Mouse (Mus musculus) kidney, embryonic 15.5 days (tissue): ENCODE measurements at regions not wholly inside any gene's neighbourhood (a gene's known extent, or its start where the extent isn't known, plus 50 kb on each side); places are given as distances from the start of the nearest gene placed in this dataset.

Source experiments
- ATAC-seq: fragments of 200-750 bp; cut with Nextera tagmentation; replicated peaks from 2 replicates; pipeline ENCODE4 v1.8.0; 2017; ENCODE audit warnings: moderate TSS enrichment; ENCODE audit not compliant: low FRiP score
- H3K27ac ChIP-seq: fragments of 300-500 bp; sonication (generic); 2 replicates; pipeline ENCODE4 v1.5.1; 2015; ENCODE audit warnings: mild to moderate bottlenecking, inconsistent platforms
- H3K27me3 ChIP-seq: fragments of 300-500 bp; sonication (generic); 2 replicates; pipeline ENCODE4 v1.6.1; 2015; ENCODE audit warnings: inconsistent platforms
- H3K36me3 ChIP-seq: fragments of 300-500 bp; sonication (generic); 2 replicates; pipeline ENCODE4 v1.6.1; 2015; ENCODE audit warnings: inconsistent platforms
- H3K4me1 ChIP-seq: fragments of 300-500 bp; sonication (generic); 2 replicates; pipeline ENCODE4 v1.6.1; 2015; ENCODE audit warnings: inconsistent platforms
- H3K4me2 ChIP-seq: fragments of 300-500 bp; sonication (generic); 2 replicates; pipeline ENCODE4 v1.6.1; 2015; ENCODE audit warnings: moderate library complexity, mild to moderate bottlenecking, inconsistent platforms
- H3K4me3 ChIP-seq: fragments of 300-500 bp; sonication (generic); replicated peaks from 2 replicates; pipeline ENCODE4 v1.5.1; 2015; ENCODE audit warnings: mild to moderate bottlenecking, inconsistent platforms
- H3K9ac ChIP-seq: fragments of 300-500 bp; sonication (generic); 2 replicates; pipeline ENCODE4 v1.6.1; 2015; ENCODE audit warnings: mild to moderate bottlenecking, inconsistent platforms
- H3K9me3 ChIP-seq: fragments of 300-500 bp; sonication (generic); replicated peaks from 2 replicates; pipeline ENCODE4 v1.6.1; 2016; ENCODE audit warnings: inconsistent platforms
- WGBS: fragments of 180-500 bp; shearing (Covaris S2); methylation state at CpG from one replicate; pipeline ENCODE4 v1.1.7; 2015; ENCODE audit warnings: mixed read lengths; 5-methylcytosine and 5-hydroxymethylcytosine counted together

DNA sequence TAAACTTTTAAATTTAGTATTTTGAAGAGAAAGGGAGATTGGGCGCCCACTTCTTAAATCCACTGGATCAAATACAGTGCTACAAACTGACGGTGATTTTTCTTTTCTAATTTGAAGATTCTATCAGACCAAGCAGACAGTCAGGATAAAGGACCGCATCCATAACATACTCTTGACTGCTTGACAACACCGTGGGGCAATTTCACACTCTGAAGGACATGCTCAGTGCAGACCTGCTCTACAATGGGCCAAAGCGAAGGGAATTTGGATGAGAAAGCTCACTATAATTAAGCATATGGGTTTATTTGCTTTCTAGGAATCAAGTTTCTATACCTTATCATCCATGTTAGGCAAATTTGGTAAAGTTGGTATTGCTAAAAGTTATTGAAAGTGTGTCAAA is 801.3 kb downstream of the Nr4a2 start:
- Histone ChIP-seq H3K4me1 (no peaks in the 10 kb centered on the region), H3K4me2 (no peak overlapping the region), H3K9me3 (no peaks in the 10 kb centered on the region), H3K9ac (no peak overlapping the region), H3K4me3 (no peak overlapping the region), H3K27ac (no peak overlapping the region), H3K27me3 (no peaks in the 10 kb centered on the region), H3K36me3 (no peaks in the 10 kb centered on the region)
- WGBS = 84% methylated on average over 5 of the region's 5 CpGs
- ATAC-seq = no peak

- Histone ChIP-seq H3K9me3 (no peaks in the 10 kb centered on the region), H3K27me3 (no peaks in the 10 kb centered on the region), H3K4me2 (no peak overlapping the region), H3K9ac (no peak overlapping the region), H3K4me3 (no peak overlapping the region), H3K4me1 (no peaks in the 10 kb centered on the region), H3K36me3 (no peaks in the 10 kb centered on the region), H3K27ac (no peak overlapping the region)
- 71% methylated on average over 7 of the region's 7 CpGs for WGBS
- no peak for ATAC-seq
Observed at GRCm38 (mm10) chr2:56335974-56336373, 787.8 kb downstream of the Nr4a2 start.

GRCm38 (mm10) chr2:56364065-56364464 is 759.7 kb downstream of the Nr4a2 start:
- Histone ChIP-seq H3K9ac (no peak overlapping the region), H3K27me3 (no peaks in the 10 kb centered on the region), H3K27ac (no peak overlapping the region), H3K9me3 (no peaks in the 10 kb centered on the region), H3K36me3 (no peaks in the 10 kb centered on the region), H3K4me2 (no peak overlapping the region), H3K4me1 (no peaks in the 10 kb centered on the region), H3K4me3 (no peak overlapping the region)
- 54% methylated on average over 3 of the region's 3 CpGs for WGBS
- no peak for ATAC-seq
